19 mouse cellular contexts compared by ENCODE assay signal in the genomic region with DNA sequence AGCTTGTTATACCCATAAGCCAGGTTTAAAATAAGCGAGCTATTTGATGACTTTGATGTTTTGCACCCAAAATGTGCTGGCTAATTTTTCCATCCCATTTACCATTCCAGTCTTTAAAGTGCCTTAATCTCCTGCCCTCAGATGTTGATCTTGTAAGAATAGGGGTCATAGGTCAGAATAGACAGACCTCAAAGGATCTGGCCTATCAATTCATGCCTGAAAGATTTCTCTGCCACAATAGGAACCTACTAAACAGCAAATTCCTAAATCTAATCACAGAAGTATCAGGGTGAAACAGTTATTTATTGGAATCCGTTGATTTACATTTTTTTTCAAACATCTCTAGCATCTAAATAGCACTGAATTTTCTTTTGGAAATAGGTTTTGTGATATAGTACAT.
DNase-seq lines count a peak whose midpoint lies in the region; ATAC-seq and TF ChIP-seq lines count a peak whose summit lies in the region.
"Had no signal": no experiment of that assay in that cellular context is flagged by ENCODE, and none has a peak within 500 bp of the region (broad histone marks: within the 10 kb centered on the region; RNA-seq: fewer than 3 reads in every experiment).

No protein-coding gene starts in this region.

- H3K27ac ChIP-seq in hindbrain, embryonic 11.5 days (ENCODE audit: low read depth, low read length), result peak overlapping the region; percentile 20; the same call in 1 of the 2 replicates
- no peak overlapping the region for H3K27ac ChIP-seq in hindbrain, embryonic 13.5 days
- H3K27ac ChIP-seq: embryonic facial prominence, embryonic 13.5 days; heart, embryonic 10.5 days; heart, embryonic 15.5 days; hindbrain, embryonic 15.5 days had no signal

- no peak overlapping the region for H3K9ac ChIP-seq in hindbrain, embryonic 11.5 days (ENCODE audit: low read depth, low read length)
- no peak overlapping the region for H3K9ac ChIP-seq in hindbrain, embryonic 13.5 days
- H3K9ac ChIP-seq: embryonic facial prominence, embryonic 13.5 days; heart, embryonic 15.5 days; hindbrain, embryonic 15.5 days had no signal

- H3K4me2 ChIP-seq in hindbrain, embryonic 11.5 days (replicated peaks; ENCODE audit: low read depth, low read length), result no peak overlapping the region
- H3K4me2 ChIP-seq in hindbrain, embryonic 13.5 days, result no peak overlapping the region
- H3K4me2 ChIP-seq: embryonic facial prominence, embryonic 13.5 days; heart, embryonic 15.5 days; hindbrain, embryonic 15.5 days had no signal

- no peaks in the 10 kb centered on the region for H3K4me1 ChIP-seq in hindbrain, embryonic 11.5 days (replicated peaks; ENCODE audit: control insufficient read depth, insufficient read depth, low read length)
- peaks cover 3% of the 10 kb centered on the region; the same call in 1 of the 2 replicates for H3K4me1 ChIP-seq in hindbrain, embryonic 13.5 days (replicated peaks)
- H3K4me1 ChIP-seq: embryonic facial prominence, embryonic 13.5 days; heart, embryonic 10.5 days; heart, embryonic 15.5 days had no signal

- DNase-seq in hindbrain, embryonic 11.5 days (ENCODE audit: low spot score), result peak; percentile 31
- peak; percentile 31 for DNase-seq in brain, embryonic 14.5 days (ENCODE audit: low read depth)
- peak; percentile 76 for DNase-seq in embryo, embryonic 10 days (ENCODE audit: low spot score)
- DNase-seq in mesoderm, embryonic 11.5 days (ENCODE audit: low read depth, low spot score), result peak; percentile 29
- no peak for DNase-seq in left cerebral cortex, adult 11 months (ENCODE audit: low spot score)
- DNase-seq: adrenal gland, adult 2 months; adrenal gland, postnatal 25 days; cerebellum, adult 8-10 months; cerebellum, postnatal 14 days; gastrocnemius, postnatal 10 days; heart, adult 18-20 months; heart, postnatal 14 days had no signal

- 10% methylated on average over 2 of the region's 2 CpGs for WGBS in hindbrain, embryonic 11.5 days
- WGBS in hindbrain, embryonic 13.5 days, result 13% methylated on average over 2 of the region's 2 CpGs

- H3K27me3 ChIP-seq in hindbrain, embryonic 11.5 days (ENCODE audit: control insufficient read depth, insufficient read depth, low read length), result no peaks in the 10 kb centered on the region
- no peaks in the 10 kb centered on the region for H3K27me3 ChIP-seq in hindbrain, embryonic 13.5 days
- H3K27me3 ChIP-seq: embryonic facial prominence, embryonic 13.5 days; heart, embryonic 15.5 days; hindbrain, embryonic 15.5 days had no signal

- peak; percentile 39; the same call in 1 of the 2 replicates for ATAC-seq in hindbrain, embryonic 11.5 days (ENCODE audit: low FRiP score)
- no peak for ATAC-seq in hindbrain, embryonic 13.5 days (ENCODE audit: low FRiP score)
- ATAC-seq: forebrain, embryonic 16.5 days; intestine, embryonic 16.5 days had no signal

- H3K9me3 ChIP-seq in hindbrain, embryonic 11.5 days (ENCODE audit: control insufficient read depth, low read length), result no peaks in the 10 kb centered on the region
- no peaks in the 10 kb centered on the region for H3K9me3 ChIP-seq in hindbrain, embryonic 13.5 days
- H3K9me3 ChIP-seq: embryonic facial prominence, embryonic 13.5 days; heart, embryonic 10.5 days; heart, embryonic 15.5 days; hindbrain, embryonic 15.5 days had no signal

- TF ChIP-seq POLR2A in brain, embryonic 14.5 days (IDR thresholded peaks at IDR 0.05; ENCODE audit: borderline replicate concordance, extremely low read depth, insufficient read depth, insufficient read length, poor library complexity, severe bottlenecking), result no peak

- H3K4me3 ChIP-seq in hindbrain, embryonic 11.5 days (ENCODE audit: low read depth, low read length), result no peak overlapping the region
- H3K4me3 ChIP-seq in hindbrain, embryonic 13.5 days, result no peak overlapping the region
- H3K4me3 ChIP-seq: embryonic facial prominence, embryonic 13.5 days; heart, embryonic 10.5 days; heart, embryonic 15.5 days; hindbrain, embryonic 15.5 days had no signal

- no peak for TF ChIP-seq CTCF in brain, embryonic 14.5 days (IDR thresholded peaks at IDR 0.05; ENCODE audit: borderline replicate concordance, extremely low read depth, insufficient read depth, insufficient read length)

- H3K36me3 ChIP-seq in hindbrain, embryonic 11.5 days (ENCODE audit: control insufficient read depth, insufficient read depth, low read length), result no peaks in the 10 kb centered on the region
- no peaks in the 10 kb centered on the region for H3K36me3 ChIP-seq in hindbrain, embryonic 13.5 days
- H3K36me3 ChIP-seq: embryonic facial prominence, embryonic 13.5 days; heart, embryonic 15.5 days; hindbrain, embryonic 15.5 days had no signal
